Mouse (Mus musculus) spleen, adult 2 months (tissue): ENCODE measurements around the gene Ptprr.

Experiments used
- CTCF ChIP-seq: fragments of 200-500 bp; IDR thresholded peaks from 2 replicates; pipeline ENCODE4 v1.5.1; 2011; ENCODE audit warnings: mild to moderate bottlenecking, inconsistent platforms; ENCODE audit not compliant: insufficient read depth, insufficient read length, insufficient replicate concordance; ENCODE audit errors: extremely low read depth
- POLR2A ChIP-seq: fragments of 200-500 bp; IDR thresholded peaks from 2 replicates; pipeline ENCODE4 v1.6.1; 2011; ENCODE audit warnings: low read depth, low read length, inconsistent platforms

GRCm38 (mm10) chr10:116017845-116018479 lies at the start of gene Ptprr:
- no peak for TF ChIP-seq CTCF
- no peak for TF ChIP-seq POLR2A
